Mouse (Mus musculus): Measurements from ENCODE around the gene Sorl1.

Sorl1 gene

DNA sequence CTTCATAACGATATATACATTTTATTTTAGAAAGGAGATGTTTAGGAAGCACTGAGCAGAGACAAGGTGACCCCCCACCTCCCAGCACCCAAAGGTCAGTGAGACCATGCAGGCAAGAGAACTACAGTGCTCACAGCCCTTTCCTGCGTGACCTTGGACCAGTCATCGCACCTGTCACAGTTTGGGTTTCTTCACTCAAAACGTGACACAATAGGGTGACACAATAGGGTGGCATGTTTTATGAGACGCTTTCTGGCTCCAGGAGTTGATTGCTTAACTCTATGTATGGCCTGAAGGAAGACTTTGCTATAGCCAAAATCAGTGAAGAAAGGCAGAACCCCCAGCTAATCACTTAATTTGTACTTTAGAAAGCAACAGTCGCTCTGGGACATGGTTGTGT, 1.7 kb downstream of the Sorl1 start:
- no peak for DNase-seq (ENCODE audit: low read depth in 2 of 2, low spot score in 2 of 2)

GRCm38 (mm10) chr9:42121631-42122354, 2.3 kb downstream of the Sorl1 start:
- DNase-seq (ENCODE audit: low read depth in 2 of 2, low spot score in 2 of 2): no peak

DNA sequence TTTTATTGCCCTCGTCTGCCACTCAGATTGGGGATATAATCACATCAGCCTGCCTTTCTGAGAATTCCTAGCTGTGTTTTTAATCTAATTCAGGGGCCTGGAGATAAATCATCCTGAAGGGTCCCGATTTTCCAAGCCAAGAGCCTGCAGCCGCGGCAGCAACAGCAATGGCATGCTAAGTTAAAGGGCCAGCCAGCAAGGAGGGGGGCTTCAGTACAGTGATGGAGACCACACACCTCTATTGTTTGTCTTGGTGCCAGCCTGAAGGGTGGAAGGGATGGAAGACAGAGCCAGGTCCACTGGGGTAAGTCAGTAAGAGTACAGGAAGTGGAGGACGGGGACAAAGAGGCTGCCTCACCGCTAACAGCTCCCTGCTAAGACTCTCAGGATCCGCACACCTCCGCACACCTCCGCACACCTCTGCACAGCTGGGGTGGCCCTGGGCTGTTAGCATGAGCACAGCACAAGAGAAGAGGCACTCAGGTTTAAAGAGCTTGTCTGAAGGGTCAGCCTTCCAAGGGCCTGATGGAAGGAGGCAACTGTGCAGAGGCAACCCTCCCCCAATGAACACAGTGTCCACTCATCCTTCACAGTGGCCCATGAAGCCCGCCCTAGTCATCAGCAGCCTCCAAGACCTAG, 7.6 kb downstream of the Sorl1 start:
- no peak for DNase-seq (ENCODE audit: low read depth in 2 of 2, low spot score in 2 of 2)

- no peak for DNase-seq (ENCODE audit: low read depth in 2 of 2, low spot score in 2 of 2)
Measured at GRCm38 (mm10) chr9:42115078-42115477, 9.0 kb downstream of the Sorl1 start.

GRCm38 (mm10) chr9:42113316-42113715, 10.8 kb downstream of the Sorl1 start:
- no peak for DNase-seq (ENCODE audit: low read depth in 2 of 2, low spot score in 2 of 2)

DNA sequence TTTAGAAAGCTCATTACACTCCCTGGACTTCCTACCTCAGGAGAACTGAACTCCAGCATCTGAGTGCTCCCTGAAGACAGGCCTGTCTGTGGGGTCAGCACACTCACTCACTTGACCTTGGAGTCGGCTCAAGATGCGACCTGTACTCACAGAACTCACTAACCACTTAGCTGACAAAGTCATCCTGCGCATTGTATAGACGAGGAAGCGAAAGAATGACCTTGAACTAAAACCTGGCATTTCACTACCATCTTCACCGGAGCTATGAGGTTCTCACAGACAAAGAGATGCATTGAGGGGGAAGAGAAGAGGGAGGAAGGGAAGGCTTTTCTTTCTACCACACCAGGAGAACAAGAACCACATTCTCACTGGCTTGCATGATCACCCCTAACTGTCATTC, 11.4 kb downstream of the Sorl1 start:
- no peak for DNase-seq (ENCODE audit: low read depth in 2 of 2, low spot score in 2 of 2)

- no peak for DNase-seq (ENCODE audit: low read depth in 2 of 2, low spot score in 2 of 2)
Measured at GRCm38 (mm10) chr9:42111256-42111655, 12.8 kb downstream of the Sorl1 start.

GRCm38 (mm10) chr9:42109837-42110451, 14.2 kb downstream of the Sorl1 start:
- DNase-seq (ENCODE audit: low read depth in 2 of 2, low spot score in 2 of 2): peak in 1 of 2 experiments; percentile 11

GRCm38 (mm10) chr9:42109131-42109530, 15.0 kb downstream of the Sorl1 start:
- DNase-seq (ENCODE audit: low read depth in 2 of 2, low spot score in 2 of 2): no peak

DNA sequence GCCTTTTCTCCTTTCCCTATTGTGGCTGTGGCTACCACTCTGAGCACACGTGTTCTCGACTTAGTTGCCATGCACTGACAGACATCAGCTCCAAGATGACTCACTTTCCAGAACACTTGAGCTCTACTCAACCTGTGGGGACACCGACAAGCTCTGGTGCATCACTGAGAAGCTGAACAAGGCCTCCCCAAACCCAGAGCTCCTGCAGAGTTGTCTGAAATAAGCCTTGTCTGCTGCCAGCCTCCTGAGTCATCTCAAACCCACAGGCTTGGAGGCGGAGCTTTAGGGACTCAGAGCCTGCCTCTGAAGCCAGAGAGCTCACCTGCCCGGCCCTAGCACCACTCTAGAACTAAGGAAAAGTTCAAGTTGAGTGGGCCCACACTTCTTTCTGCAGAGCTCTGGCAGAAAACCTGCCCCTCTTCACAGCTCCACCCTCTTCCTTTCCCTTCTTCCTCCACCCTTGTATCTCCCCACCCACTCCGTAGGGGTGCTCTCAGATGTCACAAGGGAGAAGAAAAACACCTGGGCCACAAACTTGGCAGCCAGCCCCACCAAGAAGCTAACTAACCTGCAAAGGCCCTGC, 15.6 kb downstream of the Sorl1 start:
- DNase-seq (ENCODE audit: low read depth in 2 of 2, low spot score in 2 of 2): peak; percentile 58 to 63

DNA sequence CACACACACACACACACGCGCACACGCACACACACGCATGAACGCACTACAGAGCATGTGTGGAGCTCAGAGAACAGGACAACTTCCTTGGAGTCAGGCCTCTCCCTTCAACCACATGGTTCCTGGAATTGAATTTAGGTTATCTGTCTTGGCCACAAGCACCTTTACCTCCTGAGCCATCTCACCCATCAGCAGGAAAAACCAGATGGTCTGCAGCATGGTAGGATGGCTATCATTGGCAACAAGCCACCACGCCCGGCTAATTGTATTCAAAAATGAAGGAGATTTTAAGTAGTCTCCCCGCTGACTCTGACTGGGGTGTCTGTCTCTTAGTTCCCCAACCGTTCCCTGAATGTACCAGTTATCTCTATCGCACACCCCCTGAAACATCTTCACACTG, 17.0 kb downstream of the Sorl1 start:
- DNase-seq (ENCODE audit: low read depth in 2 of 2, low spot score in 2 of 2): no peak

- DNase-seq (ENCODE audit: low read depth in 2 of 2, low spot score in 2 of 2): no peak
Measured at GRCm38 (mm10) chr9:42106305-42106704, 17.8 kb downstream of the Sorl1 start.

DNA sequence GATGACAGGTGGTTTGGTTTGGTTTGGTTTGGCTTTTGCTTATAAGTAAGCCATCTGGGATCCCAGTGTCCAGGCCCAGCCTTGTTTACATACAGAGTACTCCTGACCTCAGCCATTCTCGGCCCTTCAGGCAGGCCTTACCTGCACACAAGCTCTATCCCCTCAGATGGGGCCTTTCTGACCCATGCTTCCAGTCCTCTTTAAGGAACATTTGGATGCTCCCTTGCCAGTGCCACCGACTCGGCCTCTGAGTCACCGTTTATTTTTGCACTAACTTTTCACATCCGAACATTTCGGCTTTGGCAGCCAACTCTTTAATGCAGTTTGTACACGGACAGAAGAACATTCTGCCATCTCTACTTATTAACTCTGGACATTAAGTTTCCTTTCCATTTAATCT, 20.6 kb downstream of the Sorl1 start:
- DNase-seq (ENCODE audit: low read depth in 2 of 2, low spot score in 2 of 2): no peak

DNA sequence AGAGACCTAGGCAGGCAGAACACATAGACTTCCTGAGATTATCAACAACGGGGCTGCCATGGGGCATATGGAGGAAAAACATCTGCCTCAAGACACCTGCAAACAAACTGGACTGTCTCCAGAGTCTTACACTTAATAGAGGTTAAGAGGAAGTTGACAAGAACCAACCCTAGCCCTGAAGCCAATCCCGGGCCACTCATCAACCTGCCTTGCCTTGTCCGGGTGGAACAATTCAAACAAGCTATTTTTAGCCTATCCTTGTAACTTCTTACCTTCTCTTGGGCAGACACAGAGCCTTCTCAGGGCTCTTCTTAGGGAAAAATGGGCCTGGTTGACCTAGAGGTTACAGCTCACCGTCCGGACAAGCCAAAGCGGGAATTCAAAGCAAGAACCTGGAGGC, 22.1 kb downstream of the Sorl1 start:
- no peak for DNase-seq (ENCODE audit: low read depth in 2 of 2, low spot score in 2 of 2)

GRCm38 (mm10) chr9:42101266-42101665, 22.8 kb downstream of the Sorl1 start:
- no peak for DNase-seq (ENCODE audit: low read depth in 2 of 2, low spot score in 2 of 2)

DNA sequence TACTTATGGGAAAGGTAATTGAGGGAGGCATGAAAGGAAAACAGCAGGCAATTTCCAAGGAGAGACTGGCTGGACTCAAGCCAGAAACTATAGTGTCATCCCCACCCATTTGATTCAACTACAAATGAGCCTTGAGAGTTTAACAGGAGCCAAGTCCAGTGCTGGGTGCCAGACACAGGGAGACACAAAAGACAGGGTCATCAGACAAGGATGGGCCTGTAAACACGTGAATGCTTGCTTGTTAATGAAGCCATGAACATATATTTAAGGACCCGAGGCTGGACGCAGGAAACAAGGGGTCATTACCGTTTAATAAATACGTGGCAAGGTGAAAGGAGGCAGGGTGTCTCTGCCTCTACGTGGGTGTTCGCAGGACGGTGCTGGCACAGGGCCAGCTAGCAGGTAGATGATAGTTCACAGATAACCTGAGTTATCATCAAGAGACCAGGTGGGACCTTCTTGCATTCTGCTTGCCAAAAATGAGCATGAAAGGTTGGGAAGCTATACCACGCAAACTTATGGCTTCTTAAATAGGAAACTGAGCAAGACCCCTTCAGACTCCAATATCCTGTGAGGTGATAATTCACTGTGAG, 23.4 kb downstream of the Sorl1 start:
- DNase-seq (ENCODE audit: low read depth in 2 of 2, low spot score in 2 of 2): no peak

- DNase-seq (ENCODE audit: low read depth in 2 of 2, low spot score in 2 of 2): no peak
Measured at GRCm38 (mm10) chr9:42098474-42099121, 25.5 kb downstream of the Sorl1 start.

DNA sequence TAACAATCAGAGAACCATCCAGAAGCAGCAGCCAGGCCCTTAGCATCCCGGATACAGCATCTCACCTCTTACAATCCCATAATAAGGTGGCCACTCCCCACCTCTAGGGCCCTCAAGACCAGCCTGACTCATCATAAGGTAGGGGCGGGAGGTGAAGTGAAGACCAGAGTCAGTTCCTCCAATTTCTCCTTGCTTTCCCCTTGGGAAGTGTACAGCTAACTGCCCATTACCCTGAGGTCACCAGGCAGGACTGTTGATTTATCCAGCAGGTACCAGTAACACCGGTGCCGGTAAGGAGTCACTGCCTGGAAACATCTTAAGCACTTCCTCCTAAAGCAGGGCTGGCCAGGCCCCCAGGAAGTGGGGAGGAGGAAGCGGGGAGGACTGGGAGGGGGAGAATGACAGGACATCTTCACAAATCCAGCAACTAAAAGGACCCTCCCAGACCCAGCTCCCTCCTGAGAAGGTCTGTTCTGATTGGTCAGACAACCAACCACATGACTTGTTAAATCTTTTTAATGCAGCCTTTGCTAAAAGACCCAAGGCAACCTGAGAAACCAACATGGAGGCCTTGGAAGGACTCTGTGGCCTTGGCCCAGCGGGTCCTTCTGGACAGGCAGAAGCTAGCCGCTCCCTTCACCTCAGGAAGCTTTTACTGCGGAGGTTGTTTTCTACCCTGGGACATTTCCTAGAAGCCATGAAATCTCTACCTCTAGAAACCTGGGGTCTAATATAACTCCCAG, 26.2 kb downstream of the Sorl1 start:
- DNase-seq (ENCODE audit: low read depth in 2 of 2, low spot score in 2 of 2): peak; percentile 7 to 19

DNA sequence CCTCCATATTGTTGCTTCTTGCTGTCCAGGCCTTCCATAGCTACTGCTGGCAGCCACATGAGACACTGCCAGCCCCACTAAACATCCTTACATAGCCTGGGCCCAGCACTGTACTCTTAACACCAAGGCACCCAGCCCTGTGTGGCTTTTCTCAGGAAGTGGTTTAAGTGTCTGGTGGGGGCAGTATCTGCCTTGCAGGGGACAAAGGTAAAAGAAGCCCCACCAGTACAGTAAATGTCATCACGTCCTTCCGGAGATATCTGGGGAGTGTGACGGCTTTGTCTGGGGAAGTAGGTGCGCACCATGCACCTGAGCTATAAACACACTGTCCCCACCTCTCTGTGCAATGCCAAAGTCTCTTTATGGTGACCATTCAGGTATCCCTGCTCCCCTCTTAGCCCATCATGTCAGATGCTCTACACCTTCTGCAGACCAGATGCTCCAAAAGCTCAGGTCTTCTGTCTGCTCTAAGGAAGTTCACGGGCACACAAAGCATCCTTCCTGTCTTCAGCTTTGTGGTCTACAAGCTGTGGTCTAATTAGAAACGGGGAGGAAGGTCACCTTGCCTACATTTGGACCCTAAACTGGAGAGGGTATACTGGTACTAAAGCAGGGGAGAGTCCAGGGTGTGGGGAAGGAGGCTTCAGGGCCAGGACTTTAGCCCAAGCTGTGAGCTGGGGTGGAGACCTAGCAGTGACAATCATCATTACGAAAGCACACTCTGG, 26.9 kb downstream of the Sorl1 start:
- peak; percentile 62 to 64 for DNase-seq (ENCODE audit: low read depth in 2 of 2, low spot score in 2 of 2)

DNA sequence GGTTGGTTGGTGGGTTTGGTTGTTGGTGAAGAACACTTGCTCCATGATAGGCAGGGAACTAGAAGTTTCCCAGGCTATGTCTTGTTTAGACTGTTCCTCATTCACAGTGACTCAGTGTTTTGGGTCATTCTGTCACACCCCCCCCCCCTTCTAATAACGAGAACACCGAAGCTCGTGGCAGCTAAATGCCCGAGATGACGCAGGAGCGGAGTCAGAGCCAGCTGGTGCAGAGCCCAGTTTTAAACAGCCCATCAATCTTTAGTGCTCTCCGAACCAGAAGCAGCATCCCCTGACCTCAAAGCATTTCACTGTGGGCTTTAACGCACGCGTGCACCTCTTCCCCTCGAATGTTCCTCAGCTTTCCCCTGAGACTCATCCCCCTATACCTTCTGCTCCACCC, 29.3 kb downstream of the Sorl1 start:
- no peak for DNase-seq (ENCODE audit: low read depth in 2 of 2, low spot score in 2 of 2)
